Mouse (Mus musculus): Measurements from ENCODE around the gene Myh11. TPM values are rescaled to one million over a fixed set of nuclear protein-coding genes. Genes with fewer than 3 reads are reported as not detected.

Myh11 gene
- total RNA-seq (2022), result 1 to 10 TPM; 3.1 to 7.2 (median 5.2) TPM

- peak in 1 of 2 experiments; percentile 27 for DNase-seq (ENCODE audit: low spot score in 2 of 2)
Observed at GRCm38 (mm10) chr16:14291223-14291622, at the start of gene Myh11. Gene Myh11, minus strand, starts transcription at chr16:14291372.

DNA sequence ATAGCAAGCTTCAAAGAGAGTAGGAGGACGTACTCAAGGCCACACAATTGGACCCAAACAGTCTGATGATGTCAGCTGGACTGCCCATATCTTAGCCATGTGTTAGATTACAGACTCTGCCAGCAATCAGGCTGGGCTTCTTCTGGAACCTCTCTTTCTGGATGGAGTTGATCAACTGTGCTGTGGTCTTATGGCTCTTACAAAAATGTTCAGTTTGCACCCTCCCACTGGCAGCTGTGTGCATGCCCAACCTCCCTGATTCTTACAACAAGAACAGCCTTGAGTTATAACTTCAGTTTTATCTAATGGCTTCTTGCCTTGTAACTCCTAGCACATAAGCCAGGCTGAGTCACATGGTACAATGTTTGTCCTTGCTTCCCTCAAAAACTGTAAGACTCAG is 37.0 kb upstream of the Myh11 start:
- no peak for DNase-seq (ENCODE audit: low spot score in 2 of 2)

DNA sequence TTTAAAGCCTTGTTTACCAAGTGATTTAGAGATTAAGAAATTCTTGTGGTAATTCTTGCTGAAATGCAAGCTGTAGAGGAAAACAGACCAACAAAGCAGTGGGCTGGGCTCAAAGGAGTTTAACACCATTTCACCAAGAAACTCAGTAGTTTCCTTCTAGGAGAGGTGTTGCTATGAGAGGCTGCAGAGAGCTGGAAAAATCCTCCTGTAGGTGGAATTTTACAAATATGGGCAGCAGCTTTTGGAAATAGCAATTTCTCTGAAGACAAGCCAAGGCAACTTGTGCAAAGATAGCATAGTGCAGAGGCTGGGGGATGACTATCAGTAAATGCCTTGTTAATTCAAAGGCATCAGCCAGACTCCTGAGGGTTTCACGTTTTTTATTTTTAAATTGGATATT is 29.3 kb upstream of the Myh11 start:
- no peak for DNase-seq (ENCODE audit: low spot score in 2 of 2)

GRCm38 (mm10) chr16:14319681-14320080 is 28.5 kb upstream of the Myh11 start:
- DNase-seq (ENCODE audit: low spot score in 2 of 2), result no peak

- peak; percentile 97 to 98 for DNase-seq (ENCODE audit: low spot score in 2 of 2)
Observed at GRCm38 (mm10) chr16:14316884-14317876, 26.0 kb upstream of the Myh11 start, which contains the start of gene Fopnl. Gene Fopnl, minus strand, starts transcription at chr16:14317405.

- no peak for DNase-seq (ENCODE audit: low spot score in 2 of 2)
Observed at GRCm38 (mm10) chr16:14312914-14313313, 21.7 kb upstream of the Myh11 start.

DNA sequence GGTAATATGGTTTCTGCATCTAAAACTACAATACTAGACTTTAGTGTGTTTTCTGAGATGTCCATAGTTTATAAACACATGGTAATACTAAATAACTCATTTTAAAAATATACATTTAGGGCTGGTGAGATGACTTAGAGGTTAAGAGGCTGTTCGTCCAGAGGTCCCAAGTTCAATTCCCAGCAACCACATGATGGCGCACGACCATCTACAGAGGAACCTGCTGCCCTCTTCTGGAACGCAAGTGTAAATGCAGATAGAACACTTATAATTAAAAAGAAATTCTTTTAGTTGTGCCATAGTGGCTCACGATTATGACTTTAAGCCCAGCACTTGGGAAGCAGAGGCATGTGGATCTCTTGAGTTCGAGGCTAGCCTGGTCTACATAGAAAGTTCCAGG is 20.2 kb upstream of the Myh11 start:
- no peak for DNase-seq (ENCODE audit: low spot score in 2 of 2)

DNA sequence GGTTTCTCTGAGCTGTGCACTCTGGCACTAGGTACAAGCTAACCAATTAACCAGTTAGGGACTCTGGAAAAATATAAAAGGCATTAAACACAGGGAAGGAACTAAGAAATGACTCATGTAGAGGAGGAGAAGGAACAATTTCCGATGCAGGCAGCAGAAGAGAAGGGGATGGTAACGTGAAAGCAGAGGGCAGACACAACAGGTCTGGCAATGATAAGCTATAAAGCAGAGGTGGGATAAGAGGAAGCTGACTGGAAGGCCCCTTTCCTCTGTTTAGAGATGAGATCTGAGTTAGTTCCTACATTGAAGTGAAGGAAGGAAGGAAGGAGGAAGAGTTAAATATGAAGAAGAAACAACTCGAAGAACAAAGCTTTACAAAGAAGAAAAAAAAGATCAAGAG is 18.7 kb upstream of the Myh11 start:
- no peak for DNase-seq (ENCODE audit: low spot score in 2 of 2)

- DNase-seq (ENCODE audit: low spot score in 2 of 2), result no peak
Observed at GRCm38 (mm10) chr16:14308245-14309073, 17.3 kb upstream of the Myh11 start.

- DNase-seq (ENCODE audit: low spot score in 2 of 2), result no peak
Observed at GRCm38 (mm10) chr16:14307373-14307772, 16.2 kb upstream of the Myh11 start.

GRCm38 (mm10) chr16:14306451-14306850 is 15.3 kb upstream of the Myh11 start:
- no peak for DNase-seq (ENCODE audit: low spot score in 2 of 2)

DNA sequence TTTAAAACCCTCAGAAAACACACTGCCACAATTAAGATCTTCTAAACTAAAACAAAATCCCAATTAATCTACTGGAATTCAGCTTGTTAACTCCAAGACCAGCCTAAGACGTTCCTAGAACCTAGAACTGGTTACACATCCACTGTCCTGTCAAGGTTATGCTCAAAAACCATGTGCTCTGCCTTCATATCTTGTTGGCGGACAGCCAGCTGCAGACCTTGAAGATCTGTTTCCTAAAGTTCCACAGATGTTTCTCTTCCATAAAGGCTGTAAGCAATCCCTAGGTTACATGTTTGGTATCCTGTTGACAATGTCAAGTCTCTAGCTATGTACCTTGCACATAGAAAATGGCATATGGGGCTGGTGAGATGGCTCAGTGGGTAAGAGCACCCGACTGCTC is 13.6 kb upstream of the Myh11 start:
- DNase-seq (ENCODE audit: low spot score in 2 of 2), result no peak

DNA sequence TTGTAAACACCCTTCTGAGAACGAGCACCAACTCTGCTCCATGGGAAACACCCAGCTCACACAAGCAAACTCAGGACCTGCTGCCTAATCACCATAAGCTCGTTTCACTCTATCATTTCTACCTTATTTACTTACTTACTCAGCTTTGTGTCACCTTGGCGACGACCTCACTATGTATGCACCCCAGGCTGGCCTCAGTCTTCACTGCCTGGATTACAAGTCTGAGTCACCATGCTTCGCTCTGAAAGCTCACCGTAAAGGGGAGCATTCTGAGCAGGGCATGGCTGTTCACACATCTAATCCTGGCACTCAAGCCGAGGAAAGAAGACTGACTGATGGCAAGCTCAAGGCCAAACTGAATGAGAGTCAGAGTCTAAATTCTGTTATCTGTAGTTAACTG is 12.5 kb upstream of the Myh11 start:
- no peak for DNase-seq (ENCODE audit: low spot score in 2 of 2)

GRCm38 (mm10) chr16:14303148-14303547 is 12.0 kb upstream of the Myh11 start:
- no peak for DNase-seq (ENCODE audit: low spot score in 2 of 2)

GRCm38 (mm10) chr16:14298461-14298860 is 7.3 kb upstream of the Myh11 start:
- DNase-seq (ENCODE audit: low spot score in 2 of 2), result no peak

GRCm38 (mm10) chr16:14297746-14298145 is 6.6 kb upstream of the Myh11 start:
- DNase-seq (ENCODE audit: low spot score in 2 of 2), result no peak

DNA sequence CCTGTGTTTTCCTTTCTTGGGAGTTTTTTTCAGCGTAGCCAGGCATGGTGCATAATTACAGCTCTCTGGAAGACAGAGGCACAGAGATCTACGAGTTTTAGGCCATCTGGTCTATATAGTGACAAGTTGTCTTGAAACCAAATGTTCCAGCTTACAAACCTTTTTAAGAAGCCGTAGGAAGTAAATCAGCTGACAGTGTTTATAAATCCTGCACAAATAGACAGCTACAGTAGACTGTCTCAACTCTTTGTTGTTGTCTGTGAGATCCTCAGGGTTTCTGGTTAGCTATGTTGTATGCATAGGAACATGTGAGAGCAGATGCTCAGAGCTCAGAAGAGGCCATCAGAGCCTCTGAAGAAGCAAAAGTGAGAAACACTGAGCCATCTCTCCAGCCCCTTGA is 6.0 kb upstream of the Myh11 start:
- DNase-seq (ENCODE audit: low spot score in 2 of 2), result no peak

DNA sequence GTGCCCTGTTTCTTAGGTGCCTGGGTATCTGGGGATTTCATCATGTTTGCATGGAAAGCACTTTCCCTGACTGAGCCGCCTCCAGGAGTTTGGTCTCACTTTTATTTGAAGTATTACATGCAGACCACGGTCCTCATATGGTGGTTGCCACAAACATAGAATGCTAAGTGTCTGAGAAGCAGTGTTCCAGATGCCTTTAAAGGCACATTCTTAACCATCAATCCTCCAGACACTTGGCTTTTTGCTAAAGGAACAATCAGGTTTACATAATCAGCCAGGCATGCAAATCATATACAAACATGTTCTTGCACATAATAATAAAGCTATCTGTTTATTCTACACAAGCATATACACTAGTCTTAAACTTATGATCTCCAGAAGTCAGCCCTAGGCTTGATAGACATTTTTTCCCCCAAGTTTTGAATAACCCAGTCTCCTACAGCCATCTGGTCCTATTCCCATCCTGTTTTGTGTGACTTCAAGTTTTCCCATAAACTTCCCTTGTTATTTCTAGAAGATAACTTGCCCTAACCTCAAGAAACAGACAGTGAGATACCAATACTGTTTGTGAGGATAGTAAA is 5.5 kb upstream of the Myh11 start:
- no peak for DNase-seq (ENCODE audit: low spot score in 2 of 2)

DNA sequence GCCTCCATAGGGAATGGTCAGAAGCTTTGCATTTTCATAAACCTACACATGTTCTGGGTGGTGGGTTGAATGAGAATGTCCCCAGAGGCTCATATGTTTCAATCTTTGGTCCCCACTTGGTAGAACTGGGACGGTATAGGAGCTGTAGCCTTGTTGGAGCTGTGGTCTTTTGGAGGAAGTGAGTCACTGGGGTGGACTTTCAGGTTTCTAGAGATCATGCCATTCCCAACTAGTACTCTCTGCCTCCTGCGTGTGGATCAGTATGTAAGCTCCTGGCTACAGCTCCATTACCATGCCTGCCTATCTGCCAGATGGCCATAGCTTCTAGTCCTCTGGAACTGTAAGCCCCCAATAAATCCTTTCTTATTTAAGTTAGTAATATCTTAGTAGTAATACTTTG is 4.1 kb upstream of the Myh11 start:
- no peak for DNase-seq (ENCODE audit: low spot score in 2 of 2)

DNA sequence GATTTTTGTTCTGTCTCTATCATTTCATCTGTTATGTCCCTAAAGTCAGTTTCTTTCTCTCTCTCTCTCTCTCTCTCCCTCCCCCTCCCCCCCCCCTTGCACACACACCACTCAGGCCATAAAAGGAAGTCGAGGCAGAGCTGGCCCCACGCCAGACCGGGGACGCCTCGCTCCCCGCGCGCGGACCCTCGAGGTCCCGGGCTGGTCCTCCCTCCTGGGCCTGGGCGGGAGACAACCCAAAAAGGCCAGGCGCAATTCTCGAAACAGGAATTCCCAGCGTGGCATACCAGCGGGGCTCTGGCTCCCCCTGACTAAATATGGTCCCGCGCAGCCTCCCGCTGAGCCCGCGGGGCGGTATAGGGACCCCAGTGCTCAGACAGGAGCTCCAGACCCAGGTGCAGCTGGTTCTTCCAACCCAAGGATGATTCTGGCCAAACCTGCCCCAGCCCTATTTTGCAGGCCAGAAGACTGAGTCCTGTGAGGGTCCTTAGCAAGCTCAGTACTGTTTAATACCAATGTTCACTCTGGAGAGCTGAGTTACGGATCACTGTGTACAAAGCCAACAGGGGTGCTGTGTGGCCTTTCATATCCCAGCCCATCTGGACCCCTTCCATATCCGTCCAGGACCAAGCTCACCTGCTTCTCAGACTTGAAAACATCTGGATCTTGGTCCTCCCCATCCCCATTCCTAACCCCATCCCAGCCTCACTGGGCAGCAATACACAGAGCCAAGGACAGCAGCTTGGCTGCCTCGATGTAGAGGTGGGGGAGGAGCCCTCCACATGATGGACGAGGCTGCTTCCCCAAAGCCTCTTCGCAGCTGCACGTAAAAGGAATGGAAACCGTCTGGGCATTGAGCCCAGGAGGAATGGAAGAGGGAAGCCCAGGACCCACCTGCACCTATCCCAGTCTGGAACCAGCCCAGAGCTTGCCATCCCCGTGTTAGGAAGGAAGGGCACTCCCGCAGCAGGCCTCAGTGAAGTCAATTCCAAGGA is 1.3 kb upstream of the Myh11 start:
- no peak for DNase-seq (ENCODE audit: low spot score in 2 of 2)

All from layer of hippocampus, adult 8-10 months (tissue).